Mouse (Mus musculus) forebrain, embryonic 12.5 days (tissue): Measurements from ENCODE around the gene Tmem87b. TPM values are rescaled to one million over a fixed set of nuclear protein-coding genes. Genes with fewer than 3 reads are reported as not detected.

Experiments
- ATAC-seq: fragments of 200-750 bp; cut with Nextera tagmentation; 2 replicates; pipeline ENCODE4 v1.8.0; 2017; ENCODE audit warnings: moderate TSS enrichment; ENCODE audit not compliant: low FRiP score
- H3K27ac ChIP-seq: fragments of 300-500 bp; sonication (generic); 2 replicates; pipeline ENCODE4 v1.5.1; 2016; ENCODE audit warnings: mild to moderate bottlenecking
- H3K27me3 ChIP-seq: fragments of 300-500 bp; sonication (generic); 2 replicates; pipeline ENCODE4 v1.6.1; 2016; ENCODE audit warnings: mild to moderate bottlenecking
- H3K36me3 ChIP-seq: fragments of 300-500 bp; sonication (generic); replicated peaks from 2 replicates; pipeline ENCODE4 v1.6.1; 2016; ENCODE audit warnings: mild to moderate bottlenecking
- H3K4me1 ChIP-seq: fragments of 300-500 bp; sonication (generic); 2 replicates; pipeline ENCODE4 v1.6.1; 2016
- H3K4me2 ChIP-seq: fragments of 300-500 bp; sonication (generic); 2 replicates; pipeline ENCODE4 v1.6.1; 2016; ENCODE audit warnings: mild to moderate bottlenecking, moderate library complexity
- H3K4me3 ChIP-seq: fragments of 300-500 bp; sonication (generic); replicated peaks from 2 replicates; pipeline ENCODE4 v1.5.1; 2016; ENCODE audit warnings: mild to moderate bottlenecking
- H3K9ac ChIP-seq: fragments of 300-500 bp; sonication (generic); 2 replicates; pipeline ENCODE4 v1.6.1; 2016; ENCODE audit warnings: mild to moderate bottlenecking
- H3K9me3 ChIP-seq: fragments of 300-500 bp; sonication (generic); 2 replicates; pipeline ENCODE4 v1.6.1; 2016
- WGBS: fragments of 180-500 bp; shearing (Covaris S2); methylation state at CpG from one replicate; pipeline ENCODE4 v1.1.7; 2016; 5-methylcytosine and 5-hydroxymethylcytosine counted together
- polyA plus RNA-seq: library from polyadenylated mRNA; unstranded; fragments of >200 nt; fragmentation: Nextera tagmentation; extraction: Ambion mirVana; gene quantifications from 2 replicates; pipeline ENCODE4 v1.2.1, GENCODE M21; 2016

Gene Tmem87b
- polyA plus RNA-seq, 1 experiment from 2014 or later = 29.3 TPM

- 96% methylated on average over 1 of the region's 1 CpGs for WGBS
- no peak overlapping the region for H3K4me2 ChIP-seq
- H3K27me3 ChIP-seq = no peaks in the 10 kb centered on the region
- no peaks in the 10 kb centered on the region for H3K4me1 ChIP-seq
- no peak overlapping the region for H3K27ac ChIP-seq
- H3K36me3 ChIP-seq = peaks cover 40% of the 10 kb centered on the region
- H3K4me3 ChIP-seq = no peak overlapping the region
- H3K9me3 ChIP-seq = no peaks in the 10 kb centered on the region
- H3K9ac ChIP-seq = no peak overlapping the region
- no peak for ATAC-seq
Measured at GRCm38 (mm10) chr2:128827787-128828186, 9.9 kb downstream of the Tmem87b start.

- H3K9ac ChIP-seq = no peak overlapping the region
- no peaks in the 10 kb centered on the region for H3K27me3 ChIP-seq
- H3K4me2 ChIP-seq = no peak overlapping the region
- H3K36me3 ChIP-seq = peaks cover 69% of the 10 kb centered on the region
- H3K4me3 ChIP-seq = no peak overlapping the region
- no peaks in the 10 kb centered on the region for H3K4me1 ChIP-seq
- H3K27ac ChIP-seq = no peak overlapping the region
- whole genome bisulfite sequencing = 87% methylated on average over 3 of the region's 3 CpGs
- no peak for ATAC-seq
- no peaks in the 10 kb centered on the region for H3K9me3 ChIP-seq
Measured at GRCm38 (mm10) chr2:128832611-128833010, 14.7 kb downstream of the Tmem87b start.

GRCm38 (mm10) chr2:128833035-128833434 is 15.1 kb downstream of the Tmem87b start:
- Histone ChIP-seq H3K4me1 (no peaks in the 10 kb centered on the region), H3K9me3 (no peaks in the 10 kb centered on the region), H3K27me3 (no peaks in the 10 kb centered on the region), H3K4me3 (no peak overlapping the region), H3K4me2 (no peak overlapping the region), H3K36me3 (peaks cover 70% of the 10 kb centered on the region), H3K27ac (no peak overlapping the region), H3K9ac (no peak overlapping the region)
- WGBS = 95% methylated on average over 2 of the region's 2 CpGs
- ATAC-seq = no peak

- H3K36me3 ChIP-seq = peaks cover 66% of the 10 kb centered on the region
- H3K9ac ChIP-seq = no peak overlapping the region
- no peak overlapping the region for H3K27ac ChIP-seq
- 95% methylated on average over 2 of the region's 2 CpGs for WGBS
- H3K27me3 ChIP-seq = no peaks in the 10 kb centered on the region
- no peak overlapping the region for H3K4me2 ChIP-seq
- H3K4me1 ChIP-seq = no peaks in the 10 kb centered on the region
- no peak for ATAC-seq
- H3K4me3 ChIP-seq = no peak overlapping the region
- H3K9me3 ChIP-seq = no peaks in the 10 kb centered on the region
Measured at GRCm38 (mm10) chr2:128833435-128833834, 15.5 kb downstream of the Tmem87b start.

GRCm38 (mm10) chr2:128837531-128837930 is 19.6 kb downstream of the Tmem87b start:
- H3K9me3 ChIP-seq = no peaks in the 10 kb centered on the region
- H3K27me3 ChIP-seq = no peaks in the 10 kb centered on the region
- no peak for ATAC-seq

GRCm38 (mm10) chr2:128838611-128839010 is 20.7 kb downstream of the Tmem87b start:
- no peak overlapping the region for H3K4me2 ChIP-seq
- no peak overlapping the region for H3K4me3 ChIP-seq
- no peak overlapping the region for H3K27ac ChIP-seq
- 89% methylated on average over 3 of the region's 3 CpGs for WGBS
- H3K36me3 ChIP-seq = peaks cover 61% of the 10 kb centered on the region
- no peak overlapping the region for H3K9ac ChIP-seq
- no peak for ATAC-seq
- H3K27me3 ChIP-seq = no peaks in the 10 kb centered on the region
- H3K4me1 ChIP-seq = no peaks in the 10 kb centered on the region
- no peaks in the 10 kb centered on the region for H3K9me3 ChIP-seq

More at GRCm38 (mm10) chr2:128837531-128837930, 19.6 kb downstream of the Tmem87b start:
- H3K36me3 ChIP-seq = peaks cover 56% of the 10 kb centered on the region
- no peak overlapping the region for H3K4me3 ChIP-seq
- H3K4me1 ChIP-seq = no peaks in the 10 kb centered on the region
- no peak overlapping the region for H3K4me2 ChIP-seq
- no peak overlapping the region for H3K27ac ChIP-seq
- no peak overlapping the region for H3K9ac ChIP-seq
- 94% methylated on average over 8 of the region's 8 CpGs for WGBS

GRCm38 (mm10) chr2:128839501-128839900 is 21.6 kb downstream of the Tmem87b start:
- no peaks in the 10 kb centered on the region for H3K9me3 ChIP-seq
- H3K4me1 ChIP-seq = no peaks in the 10 kb centered on the region
- H3K4me2 ChIP-seq = no peak overlapping the region
- H3K27me3 ChIP-seq = no peaks in the 10 kb centered on the region
- no peak overlapping the region for H3K4me3 ChIP-seq
- 75% methylated on average over 2 of the region's 2 CpGs for WGBS
- no peak overlapping the region for H3K9ac ChIP-seq
- no peak for ATAC-seq
- H3K36me3 ChIP-seq = peaks cover 59% of the 10 kb centered on the region
- H3K27ac ChIP-seq = no peak overlapping the region

- Histone ChIP-seq H3K9me3 (no peaks in the 10 kb centered on the region), H3K36me3 (peaks cover 57% of the 10 kb centered on the region), H3K4me3 (no peak overlapping the region), H3K27ac (no peak overlapping the region), H3K9ac (no peak overlapping the region), H3K27me3 (no peaks in the 10 kb centered on the region), H3K4me2 (no peak overlapping the region), H3K4me1 (no peaks in the 10 kb centered on the region)
- WGBS = 92% methylated on average over 8 of the region's 8 CpGs
- ATAC-seq = no peak
Measured at GRCm38 (mm10) chr2:128842437-128842836, 24.5 kb downstream of the Tmem87b start.

GRCm38 (mm10) chr2:128850036-128850435 is 32.1 kb downstream of the Tmem87b start:
- ATAC-seq = no peak
- WGBS = 96% methylated on average over 2 of the region's 2 CpGs
- no peak overlapping the region for H3K4me2 ChIP-seq
- no peaks in the 10 kb centered on the region for H3K4me1 ChIP-seq
- no peaks in the 10 kb centered on the region for H3K9me3 ChIP-seq
- no peak overlapping the region for H3K27ac ChIP-seq
- H3K27me3 ChIP-seq = no peaks in the 10 kb centered on the region
- H3K9ac ChIP-seq = no peak overlapping the region
- no peak overlapping the region for H3K4me3 ChIP-seq
- peaks cover 68% of the 10 kb centered on the region for H3K36me3 ChIP-seq

- no peaks in the 10 kb centered on the region for H3K9me3 ChIP-seq
- no peak overlapping the region for H3K4me3 ChIP-seq
- H3K9ac ChIP-seq = no peak overlapping the region
- H3K4me2 ChIP-seq = no peak overlapping the region
- WGBS = 86% methylated on average over 1 of the region's 1 CpGs
- no peak overlapping the region for H3K27ac ChIP-seq
- no peak for ATAC-seq
- H3K27me3 ChIP-seq = no peaks in the 10 kb centered on the region
- peaks cover 15% of the 10 kb centered on the region for H3K36me3 ChIP-seq
- H3K4me1 ChIP-seq = no peaks in the 10 kb centered on the region
Measured at GRCm38 (mm10) chr2:128856673-128857072, 38.8 kb downstream of the Tmem87b start.

GRCm38 (mm10) chr2:128858962-128859361 is 41.0 kb downstream of the Tmem87b start:
- no peak overlapping the region for H3K27ac ChIP-seq
- no peak overlapping the region for H3K9ac ChIP-seq
- ATAC-seq = no peak
- H3K27me3 ChIP-seq = peaks cover 8% of the 10 kb centered on the region; the same call in 1 of the 2 replicates
- H3K4me3 ChIP-seq = no peak overlapping the region
- H3K4me2 ChIP-seq = no peak overlapping the region
- peaks cover 5% of the 10 kb centered on the region for H3K4me1 ChIP-seq
- H3K9me3 ChIP-seq = no peaks in the 10 kb centered on the region
- H3K36me3 ChIP-seq = no peaks in the 10 kb centered on the region
- 89% methylated on average over 6 of the region's 6 CpGs for WGBS

- H3K4me3 ChIP-seq = no peak overlapping the region
- H3K9ac ChIP-seq = no peak overlapping the region
- ATAC-seq = no peak
- H3K4me2 ChIP-seq = no peak overlapping the region
- H3K27me3 ChIP-seq = peaks cover 15% of the 10 kb centered on the region; the same call in 1 of the 2 replicates
- H3K27ac ChIP-seq = no peak overlapping the region
- no peaks in the 10 kb centered on the region for H3K9me3 ChIP-seq
- WGBS = 86% methylated on average over 3 of the region's 3 CpGs
- peaks cover 10% of the 10 kb centered on the region for H3K4me1 ChIP-seq
- H3K36me3 ChIP-seq = no peaks in the 10 kb centered on the region
Measured at GRCm38 (mm10) chr2:128859861-128860260, 41.9 kb downstream of the Tmem87b start.

- WGBS = 88% methylated on average over 9 of the region's 9 CpGs
- Histone ChIP-seq H3K27me3 (peaks cover 29% of the 10 kb centered on the region; the same call in 1 of the 2 replicates), H3K4me3 (peak within 1 kb of the TSS; percentile 51), H3K27ac (no peak within 1 kb of the TSS), H3K4me1 (peaks cover 10% of the 10 kb centered on the region), H3K36me3 (no peaks in the 10 kb centered on the region), H3K4me2 (peak within 1 kb of the TSS; percentile 95), H3K9me3 (no peaks in the 10 kb centered on the region), H3K9ac (peak within 1 kb of the TSS; percentile 65)
- ATAC-seq = no peak
Measured at GRCm38 (mm10) chr2:128862636-128863035, 44.7 kb downstream of the Tmem87b start, which contains the start of gene Fbln7. Fbln7 (plus strand) TSS chr2:128862981.
